Mouse (Mus musculus) megakaryocyte, adult 5-6 weeks (primary cell): ENCODE results near the gene Vars2. TPM values are rescaled to one million over a fixed set of nuclear protein-coding genes. Genes with fewer than 3 reads are reported as not detected.
A peak's percentile ranks its signal among the peaks of the same experiment; 100 is the strongest.

Source experiments
- ATAC-seq: 2 replicates; pipeline ENCODE4 v1.8.0; 2016; ENCODE audit warnings: mild to moderate bottlenecking, inconsistent platforms; ENCODE audit not compliant: poor library complexity, severe bottlenecking
- total RNA-seq, 2 experiments: library from RNA; stranded (forward) in 1 of 2; stranded (reverse) in 1 of 2; fragments of 153-499, 151-499 nt in 1 of 2; fragments of 221-1000, 200-1000 nt in 1 of 2; gene quantifications; 2 replicates each; pipeline versions ENCODE4 v1.2.3 to v1.2.4; 2015 to 2017

Vars2 gene
- total RNA-seq, 2 experiments from 2014 or later, result 2.1 to 3.3 TPM

GRCm38 (mm10) chr17:35636363-35636762, 31.0 kb downstream of the Vars2 start:
- ATAC-seq, result no peak

- peak; percentile 73 for ATAC-seq
These were observed 31.7 kb downstream of the Vars2 start for GRCm38 (mm10) chr17:35635699-35636111.

GRCm38 (mm10) chr17:35635202-35635601, 32.2 kb downstream of the Vars2 start:
- ATAC-seq, result no peak

- no peak for ATAC-seq
These were observed 33.4 kb downstream of the Vars2 start for GRCm38 (mm10) chr17:35633992-35634391.

GRCm38 (mm10) chr17:35626537-35626936, 40.9 kb downstream of the Vars2 start, which contains the start of gene Gm9573:
TSS of gene Gm9573 (minus strand) at chr17:35626637.
- no peak for ATAC-seq

GRCm38 (mm10) chr17:35617127-35617526, 50.3 kb downstream of the Vars2 start:
- no peak for ATAC-seq

Other genes starting within 250 kb of the Vars2 start
- 10.2 and 12.1 TPM in 2 replicates for gene H2-Q6, start 242.7 kb downstream of the Vars2 start, total RNA-seq (2015)
- gene H2-Q6, start 242.7 kb downstream of the Vars2 start, total RNA-seq (2017), result 12.8 and 13.5 TPM in 2 replicates
- gene H2-Q7, start 228.4 kb downstream of the Vars2 start, total RNA-seq (2015), result 20.3 and 23.0 TPM in 2 replicates
- gene H2-Q7, start 228.4 kb downstream of the Vars2 start, total RNA-seq (2017), result 13.7 and 24.7 TPM in 2 replicates
- 8.3 and 11.8 TPM in 2 replicates for gene H2-Q10, start 197.5 kb downstream of the Vars2 start, total RNA-seq (2015)
- gene H2-Q10, start 197.5 kb downstream of the Vars2 start, total RNA-seq (2017), result 7.9 and 11.1 TPM in 2 replicates
- gene Pou5f1, start 161.6 kb downstream of the Vars2 start, total RNA-seq (2015), result 0.29 TPM in 1 of 2 replicates, not detected in the other
- gene Pou5f1, start 161.6 kb downstream of the Vars2 start, total RNA-seq (2017), result not detected in 2 replicates
- gene Tcf19, start 150.8 kb downstream of the Vars2 start, total RNA-seq (2015), result 64.7 and 72.2 TPM in 2 replicates
- gene Tcf19, start 150.8 kb downstream of the Vars2 start, total RNA-seq (2017), result 26.2 and 29.6 TPM in 2 replicates
- 3.3 and 4.0 TPM in 2 replicates for gene Cchcr1, start 150.5 kb downstream of the Vars2 start, total RNA-seq (2015)
- gene Cchcr1, start 150.5 kb downstream of the Vars2 start, total RNA-seq (2017), result 4.0 and 5.7 TPM in 2 replicates
- not detected in 2 replicates for gene Psors1c2, start 134.4 kb downstream of the Vars2 start, total RNA-seq (2015)
- not detected in 2 replicates for gene Psors1c2, start 134.4 kb downstream of the Vars2 start, total RNA-seq (2017)
- gene Cdsn, start 115.5 kb downstream of the Vars2 start, total RNA-seq (2015), result not detected in 2 replicates
- not detected in 2 replicates for gene Cdsn, start 115.5 kb downstream of the Vars2 start, total RNA-seq (2017)
- not detected in 2 replicates for gene 2300002M23Rik, start 100.1 kb downstream of the Vars2 start, total RNA-seq (2015)
- not detected in 2 replicates for gene 2300002M23Rik, start 100.1 kb downstream of the Vars2 start, total RNA-seq (2017)
- not detected in 2 replicates for gene Sfta2, start 66.0 kb downstream of the Vars2 start, total RNA-seq (2015)
- gene Sfta2, start 66.0 kb downstream of the Vars2 start, total RNA-seq (2017), result not detected in 2 replicates
- not detected in 2 replicates for gene Gm9573, start 41.0 kb downstream of the Vars2 start, total RNA-seq (2015)
- not detected in 2 replicates for gene Gm9573, start 41.0 kb downstream of the Vars2 start, total RNA-seq (2017)
- not detected in 2 replicates for gene Mucl3, start 23.9 kb downstream of the Vars2 start, total RNA-seq (2015)
- not detected in 2 replicates for gene Mucl3, start 23.9 kb downstream of the Vars2 start, total RNA-seq (2017)
- gene Gtf2h4, start 6.1 kb upstream of the Vars2 start, total RNA-seq (2015), result 13.4 and 15.1 TPM in 2 replicates
- gene Gtf2h4, start 6.1 kb upstream of the Vars2 start, total RNA-seq (2017), result 10.6 and 14.9 TPM in 2 replicates
- gene Ddr1, start 37.0 kb upstream of the Vars2 start, total RNA-seq (2015), result 0.91 and 1.0 TPM in 2 replicates
- gene Ddr1, start 37.0 kb upstream of the Vars2 start, total RNA-seq (2017), result 0.49 and 1.0 TPM in 2 replicates
- gene Ier3, start 154.1 kb upstream of the Vars2 start, total RNA-seq (2015), result 21.1 and 22.8 TPM in 2 replicates
- 15.7 and 20.5 TPM in 2 replicates for gene Ier3, start 154.1 kb upstream of the Vars2 start, total RNA-seq (2017)
- 73.5 and 95.0 TPM in 2 replicates for gene Flot1, start 155.6 kb upstream of the Vars2 start, total RNA-seq (2015)
- gene Flot1, start 155.6 kb upstream of the Vars2 start, total RNA-seq (2017), result 124 and 127 TPM in 2 replicates
- gene Tubb5, start 170.7 kb upstream of the Vars2 start, total RNA-seq (2015), result 649 TPM in 2 replicates
- 751 and 811 TPM in 2 replicates for gene Tubb5, start 170.7 kb upstream of the Vars2 start, total RNA-seq (2017)
- 37.6 and 62.8 TPM in 2 replicates for gene Mdc1, start 173.9 kb upstream of the Vars2 start, total RNA-seq (2015)
- 17.3 and 18.6 TPM in 2 replicates for gene Mdc1, start 173.9 kb upstream of the Vars2 start, total RNA-seq (2017)
- gene Nrm, start 193.7 kb upstream of the Vars2 start, total RNA-seq (2015), result 88.5 and 114 TPM in 2 replicates
- gene Nrm, start 193.7 kb upstream of the Vars2 start, total RNA-seq (2017), result 80.1 and 82.8 TPM in 2 replicates
- 153 and 167 TPM in 2 replicates for gene Ppp1r18, start 198.0 kb upstream of the Vars2 start, total RNA-seq (2015)
- 64.0 and 78.1 TPM in 2 replicates for gene Ppp1r18, start 198.0 kb upstream of the Vars2 start, total RNA-seq (2017)
- 87.6 and 118 TPM in 2 replicates for gene Dhx16, start 212.2 kb upstream of the Vars2 start, total RNA-seq (2015)
- gene Dhx16, start 212.2 kb upstream of the Vars2 start, total RNA-seq (2017), result 65.9 and 72.8 TPM in 2 replicates
- 28.4 and 31.8 TPM in 2 replicates for gene 2310061I04Rik, start 229.8 kb upstream of the Vars2 start, total RNA-seq (2015)
- gene 2310061I04Rik, start 229.8 kb upstream of the Vars2 start, total RNA-seq (2017), result 3.5 and 9.8 TPM in 2 replicates
- 8.7 and 10.1 TPM in 2 replicates for gene Atat1, start 242.5 kb upstream of the Vars2 start, total RNA-seq (2015)
- 5.2 and 7.6 TPM in 2 replicates for gene Atat1, start 242.5 kb upstream of the Vars2 start, total RNA-seq (2017)
- 29.2 and 35.9 TPM in 2 replicates for gene Mrps18b, start 248.8 kb upstream of the Vars2 start, total RNA-seq (2015)
- gene Mrps18b, start 248.8 kb upstream of the Vars2 start, total RNA-seq (2017), result 25.0 and 28.9 TPM in 2 replicates
- gene Ppp1r10, start 248.8 kb upstream of the Vars2 start, total RNA-seq (2015), result 82.4 and 93.7 TPM in 2 replicates
- gene Ppp1r10, start 248.8 kb upstream of the Vars2 start, total RNA-seq (2017), result 131 and 157 TPM in 2 replicates